Mouse (Mus musculus) T-cell, adult 2 months (primary cell): ENCODE measurements around the gene Sympk.
"Not testable (repeated sequence)": the region's sequence is repeated elsewhere in the genome, so short reads cannot be mapped to it uniquely, and the experiment has no call there.

Source experiments
- DNase-seq: peaks from one replicate; pipeline ENCODE4 v3.0.0; 2022; ENCODE audit warnings: low spot score

Sympk gene

DNA sequence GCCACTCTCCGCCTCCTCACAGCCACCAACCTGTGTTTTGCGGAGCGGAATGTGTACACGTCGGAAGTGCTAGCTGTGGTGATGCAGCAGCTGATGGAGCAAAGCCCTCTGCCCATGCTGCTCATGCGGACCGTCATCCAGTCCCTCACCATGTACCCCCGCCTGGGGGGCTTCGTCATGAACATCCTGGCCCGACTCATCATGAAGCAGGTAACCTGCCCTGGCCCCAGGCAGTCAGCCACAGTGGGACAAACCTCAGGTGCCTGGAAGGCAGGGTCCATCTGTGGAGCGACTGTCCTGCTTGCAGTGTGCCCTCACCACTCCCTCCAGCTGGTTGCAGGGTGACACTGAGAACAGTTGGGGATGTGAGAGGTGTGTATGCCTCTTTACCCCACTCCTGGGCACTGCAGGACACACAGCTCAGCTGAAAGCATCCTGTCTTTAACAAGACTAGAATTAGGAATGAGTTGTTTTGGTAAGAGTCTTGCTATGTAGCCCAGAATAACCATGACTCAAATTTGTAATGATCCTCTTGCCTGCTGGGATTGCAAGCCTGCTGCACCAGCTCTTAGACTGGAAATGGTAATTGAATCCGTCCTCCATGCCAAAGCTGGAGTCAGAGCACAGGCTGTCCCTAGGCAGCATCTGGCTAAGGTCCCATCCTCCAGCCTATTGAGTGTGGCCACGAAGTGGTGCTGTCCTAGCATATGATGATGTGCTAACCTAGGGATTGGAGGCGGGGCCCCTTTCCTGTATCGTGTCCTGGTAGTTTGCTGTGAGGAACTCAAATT, 28.4 kb downstream of the Sympk start:
- DNase-seq, result no peak

GRCm38 (mm10) chr7:19053136-19053532, 29.0 kb downstream of the Sympk start:
- DNase-seq, result no peak

DNA sequence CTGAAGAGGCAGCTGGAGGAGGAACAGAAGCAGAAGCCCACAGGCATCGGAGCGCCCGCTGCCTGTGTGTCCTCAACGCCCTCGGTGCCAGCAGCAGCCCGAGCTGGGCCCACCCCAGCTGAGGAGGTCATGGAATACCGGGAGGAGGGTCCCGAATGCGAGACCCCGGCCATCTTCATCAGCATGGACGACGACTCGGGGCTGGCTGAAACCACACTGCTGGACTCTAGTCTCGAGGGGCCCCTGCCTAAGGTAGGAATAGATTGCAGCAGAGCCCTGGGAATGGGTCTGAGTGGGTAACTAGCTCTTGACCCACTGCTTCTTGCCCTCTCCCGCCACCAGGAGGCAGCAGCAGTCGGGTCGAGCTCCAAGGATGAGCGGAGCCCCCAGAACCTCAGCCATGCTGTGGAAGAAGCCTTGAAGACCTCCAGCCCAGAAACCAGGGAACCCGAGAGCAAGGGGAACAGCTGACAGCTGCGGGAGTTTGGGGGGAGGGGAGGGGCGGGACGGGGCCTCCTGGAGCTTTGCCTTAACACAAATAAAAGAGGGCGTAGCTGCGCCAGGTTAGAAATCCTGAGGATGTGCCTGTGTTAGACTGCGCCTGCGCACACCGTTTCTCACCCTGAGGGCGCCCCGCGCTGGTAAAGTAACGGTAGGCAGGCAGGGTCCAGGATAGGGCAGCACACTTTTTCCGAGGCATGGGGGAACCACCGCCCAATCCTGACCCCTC, 30.0 kb downstream of the Sympk start, which contains the start of gene Rsph6a:
Gene Rsph6a (plus strand): TSS at position 644 of the 730 bp plus-strand sequence.
- DNase-seq, result no peak

GRCm38 (mm10) chr7:19054777-19055076, 30.6 kb downstream of the Sympk start:
- no peak for DNase-seq

DNA sequence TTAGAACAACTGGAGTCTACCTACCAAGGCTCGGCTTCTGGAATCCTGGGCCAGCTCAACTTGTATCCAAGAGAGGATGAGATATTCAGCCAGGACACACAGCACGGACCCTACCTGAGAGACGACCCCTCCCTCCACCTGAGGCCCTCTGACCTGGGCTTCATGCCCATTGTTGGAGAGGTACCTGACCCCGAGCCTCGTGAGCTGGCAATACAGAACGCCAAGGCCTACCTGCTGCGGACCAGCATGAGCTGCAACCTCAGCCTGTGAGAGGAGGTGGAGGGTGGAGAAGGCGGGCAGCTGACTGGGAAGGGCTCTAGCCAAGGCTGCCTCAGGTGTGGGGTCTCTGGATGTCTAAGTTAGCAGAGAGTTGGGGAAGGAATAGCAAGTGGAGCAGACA, 30.9 kb downstream of the Sympk start:
- DNase-seq, result no peak

DNA sequence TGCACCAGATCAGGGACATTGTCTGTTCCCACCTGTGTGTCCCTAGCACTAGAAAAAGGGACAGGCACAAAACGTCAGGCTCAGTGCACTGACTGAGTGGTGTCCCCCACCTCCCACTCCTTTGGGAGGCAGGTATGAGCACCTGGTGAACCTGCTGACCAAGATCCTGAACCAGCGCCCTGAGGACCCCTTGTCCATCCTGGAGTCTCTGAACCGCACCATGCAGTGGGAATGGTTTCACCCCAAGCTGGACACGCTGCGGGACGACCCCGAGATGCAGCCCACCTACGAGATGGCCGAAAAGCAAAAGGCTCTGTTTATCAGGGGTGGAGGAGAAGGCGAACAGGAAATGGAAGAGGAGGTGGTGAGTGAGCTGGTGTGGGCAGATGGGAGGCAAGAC, 33.2 kb downstream of the Sympk start:
- no peak for DNase-seq

DNA sequence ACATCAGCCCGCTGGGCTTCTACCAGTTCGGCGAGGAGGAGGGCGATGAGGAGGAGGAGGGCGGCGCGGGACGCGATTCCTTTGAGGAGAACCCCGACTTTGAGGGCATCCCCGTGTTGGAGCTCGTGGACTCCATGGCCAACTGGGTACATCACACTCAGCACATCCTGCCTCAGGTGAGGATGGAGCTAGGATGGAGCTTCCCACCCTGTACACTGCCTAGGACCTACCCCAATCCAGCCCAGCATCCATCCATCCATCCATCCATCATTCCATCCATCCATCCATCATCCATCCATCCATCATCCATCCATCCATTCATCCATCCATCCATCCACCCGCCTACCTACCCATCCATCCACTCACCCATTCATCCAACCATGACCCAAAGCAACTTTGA, 41.7 kb downstream of the Sympk start:
- no peak for DNase-seq

DNA sequence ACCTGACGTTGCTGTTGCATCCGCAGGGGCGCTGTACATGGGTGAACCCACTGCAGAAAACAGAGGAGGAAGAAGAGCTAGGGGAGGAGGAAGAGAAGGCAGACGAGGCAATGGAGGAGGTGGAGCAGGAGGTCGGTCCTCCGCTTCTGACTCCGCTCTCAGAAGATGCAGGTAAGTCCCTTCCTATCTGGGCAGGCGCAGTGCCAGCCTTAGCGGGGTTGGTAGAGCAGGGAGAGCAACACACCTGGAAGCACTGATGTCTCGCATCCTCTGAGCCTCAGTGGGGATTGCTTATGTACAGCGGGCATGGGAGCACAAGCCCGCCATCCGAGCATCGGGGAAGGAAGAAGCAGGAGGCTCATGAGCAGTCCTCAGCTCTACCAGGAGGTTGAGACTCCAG, 42.9 kb downstream of the Sympk start:
- no peak for DNase-seq

DNA sequence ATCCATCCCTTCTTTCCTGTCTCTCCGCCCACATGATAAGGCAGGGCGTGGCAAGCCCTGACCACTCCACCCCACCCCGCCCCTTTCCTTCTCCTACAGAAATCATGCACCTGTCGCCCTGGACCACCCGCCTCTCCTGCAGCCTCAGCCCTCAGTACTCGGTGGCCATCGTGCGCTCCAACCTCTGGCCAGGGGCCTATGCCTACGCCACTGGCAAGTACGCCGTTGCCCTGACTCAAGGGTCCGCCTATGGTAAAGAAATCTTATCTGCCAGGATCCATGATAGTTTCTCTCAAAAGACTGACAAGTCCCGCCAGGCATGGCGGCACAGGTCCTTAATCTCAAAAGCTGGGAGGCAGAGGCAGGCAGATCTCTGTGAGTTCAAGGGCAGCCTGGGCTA, 43.8 kb downstream of the Sympk start:
- DNase-seq, result no peak

- peak; percentile 72 for DNase-seq
Measured at GRCm38 (mm10) chr7:19068707-19069106, 44.5 kb downstream of the Sympk start.

- DNase-seq, result peak; percentile 26
Measured at GRCm38 (mm10) chr7:19069500-19069899, 45.3 kb downstream of the Sympk start.

DNA sequence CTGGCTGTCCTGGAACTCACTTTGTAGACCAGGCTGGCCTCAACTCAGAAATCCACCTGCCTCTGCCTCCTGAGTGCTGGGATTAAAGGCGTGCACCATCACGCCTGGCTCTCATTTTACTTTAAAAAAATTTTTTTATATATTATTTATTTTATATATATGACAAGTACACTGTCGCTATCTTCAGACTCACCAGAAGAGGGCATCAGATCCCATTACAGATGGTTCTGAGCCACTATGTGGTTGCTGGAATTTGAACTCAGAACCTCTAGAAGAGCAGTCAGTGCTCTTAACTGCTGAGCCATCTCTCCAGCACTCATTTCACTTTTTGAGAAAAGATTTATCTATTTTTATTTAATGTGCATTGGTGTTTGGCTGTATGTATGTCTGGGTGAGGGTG, 46.8 kb downstream of the Sympk start:
- not testable (repeated sequence) for DNase-seq

GRCm38 (mm10) chr7:19073504-19073903, 49.3 kb downstream of the Sympk start:
- DNase-seq, result peak; percentile 34

GRCm38 (mm10) chr7:19074494-19074893, 50.3 kb downstream of the Sympk start:
- DNase-seq, result no peak

DNA sequence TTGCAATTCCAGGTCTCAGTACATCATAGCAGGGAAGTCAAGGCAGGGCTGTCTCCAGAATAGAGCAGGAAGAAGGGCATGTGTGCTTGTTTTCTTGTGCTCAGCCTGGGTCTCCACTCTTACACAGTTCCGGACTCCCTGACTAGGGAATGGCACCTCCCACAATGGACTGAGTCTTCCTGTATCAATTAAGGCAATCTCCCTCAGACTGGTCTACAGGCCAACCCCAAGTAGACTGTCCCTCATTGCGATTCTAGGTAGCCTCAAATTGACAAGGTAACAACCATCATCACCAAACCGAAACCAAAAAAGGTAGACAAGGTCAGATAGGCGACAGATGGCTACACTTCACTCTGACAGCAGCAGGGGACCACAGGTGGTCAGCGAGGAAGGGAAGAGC, 51.1 kb downstream of the Sympk start:
- DNase-seq, result no peak

DNA sequence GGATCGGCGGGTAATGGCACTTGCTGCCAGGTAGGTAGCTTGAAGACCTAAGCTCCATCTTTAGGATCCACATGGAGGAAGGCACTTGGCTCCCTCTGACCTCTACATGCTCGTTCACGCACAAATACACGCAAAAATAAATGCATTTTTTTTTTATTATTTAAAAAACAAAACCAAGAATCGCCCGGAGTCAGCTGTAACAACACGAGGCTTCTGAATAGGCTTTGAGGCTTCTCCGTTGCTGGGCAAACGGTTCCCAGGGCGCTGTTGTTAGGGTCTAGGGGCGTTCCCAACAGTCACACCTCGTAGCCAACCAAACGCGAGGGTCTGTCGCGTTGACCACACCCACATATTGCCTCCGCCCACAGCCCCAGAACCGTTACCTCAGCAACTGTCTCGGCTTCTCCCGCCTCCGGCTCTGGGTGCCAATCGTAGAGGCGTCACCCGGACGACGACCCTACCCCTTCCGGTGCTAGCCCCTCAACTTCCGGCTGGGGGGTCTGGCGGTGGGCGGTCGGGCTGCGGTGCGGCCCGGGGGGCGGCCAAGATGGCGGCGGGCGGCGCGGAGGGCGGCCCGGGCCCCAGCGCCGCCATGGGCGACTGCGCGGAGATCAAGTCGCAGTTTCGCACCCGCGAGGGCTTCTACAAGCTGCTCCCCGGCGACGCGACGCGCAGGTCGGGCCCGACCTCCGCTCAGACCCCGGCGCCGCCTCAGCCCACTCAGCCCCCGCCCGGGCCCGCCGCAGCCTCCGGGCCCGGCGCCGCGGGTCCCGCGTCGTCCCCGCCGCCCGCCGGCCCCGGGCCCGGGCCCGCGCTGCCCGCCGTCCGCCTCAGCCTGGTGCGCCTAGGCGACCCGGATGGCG, 51.8 kb downstream of the Sympk start, which contains the start of gene Dmwd:
Gene Dmwd (plus strand): TSS at position 505 of the 863 bp plus-strand sequence.
- peak; percentile 51 for DNase-seq

DNA sequence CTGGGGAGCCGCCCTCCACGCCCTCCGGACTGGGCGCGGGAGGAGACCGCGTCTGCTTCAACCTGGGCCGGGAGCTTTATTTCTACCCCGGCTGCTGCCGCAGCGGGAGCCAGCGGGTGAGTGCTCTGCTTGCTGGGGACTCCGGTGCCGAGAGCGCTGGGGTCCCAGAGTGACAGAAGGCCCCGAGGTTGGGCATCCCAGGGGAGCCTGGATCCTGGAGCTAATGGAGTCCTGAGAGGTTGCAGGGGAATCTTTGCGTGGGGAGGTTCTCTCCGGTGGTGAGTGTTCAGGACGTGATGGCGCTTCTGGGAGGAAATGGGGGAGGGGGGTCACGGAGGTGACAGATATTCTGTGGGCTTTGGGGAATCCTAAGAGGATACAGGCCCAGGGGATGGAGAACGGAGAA, 52.4 kb downstream of the Sympk start:
- DNase-seq, result no peak

GRCm38 (mm10) chr7:19077761-19078160, 53.6 kb downstream of the Sympk start:
- DNase-seq, result peak; percentile 74

DNA sequence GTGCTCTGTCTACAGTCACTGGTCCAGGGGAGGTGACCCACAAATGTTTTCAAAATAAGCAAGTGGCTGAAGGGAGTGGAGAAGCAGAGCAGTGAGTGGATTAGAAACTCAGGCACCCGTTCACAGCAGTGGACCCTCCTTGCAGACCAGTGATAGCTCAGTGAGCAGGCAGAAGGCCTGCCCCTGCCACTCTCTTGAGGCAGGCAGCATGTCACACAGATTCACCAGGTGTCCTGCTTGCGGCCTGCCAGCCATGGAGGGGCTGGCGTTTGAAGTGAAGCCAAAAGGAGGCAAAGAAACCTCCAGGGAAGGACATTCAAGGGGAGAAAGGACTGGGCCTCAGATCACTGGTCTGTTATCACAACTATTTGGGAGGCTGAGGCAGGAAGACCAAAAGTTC, 54.6 kb downstream of the Sympk start:
- DNase-seq, result no peak

GRCm38 (mm10) chr7:19080451-19080950, 56.3 kb downstream of the Sympk start:
- no peak for DNase-seq

GRCm38 (mm10) chr7:19082171-19082570, 58.0 kb downstream of the Sympk start:
- no peak for DNase-seq

- no peak for DNase-seq
Measured at GRCm38 (mm10) chr7:19083096-19083495, 58.9 kb downstream of the Sympk start.
